Mouse (Mus musculus) hindbrain, embryonic 10.5 days (tissue): Measurements from ENCODE around the gene Dock7. TPM values are rescaled to one million over a fixed set of nuclear protein-coding genes. Genes with fewer than 3 reads are reported as not detected.
A peak's percentile ranks its signal among the peaks of the same experiment; 100 is the strongest.

Experiments used
- DNase-seq: peaks from one replicate; pipeline ENCODE4 v3.0.0-alpha.2; 2017; ENCODE audit warnings: low spot score
- H3K27ac ChIP-seq: fragments of 300-500 bp; sonication (generic); 2 replicates; pipeline ENCODE4 v1.5.1; 2016; ENCODE audit warnings: mild to moderate bottlenecking, moderate library complexity
- H3K27me3 ChIP-seq: fragments of 300-500 bp; sonication (generic); 2 replicates; pipeline ENCODE4 v1.6.1; 2016; ENCODE audit warnings: mild to moderate bottlenecking; ENCODE audit not compliant: poor library complexity, insufficient read depth, severe bottlenecking
- H3K36me3 ChIP-seq: fragments of 300-500 bp; sonication (generic); 2 replicates; pipeline ENCODE4 v1.6.1; 2016; ENCODE audit warnings: mild to moderate bottlenecking, moderate library complexity
- H3K4me1 ChIP-seq: fragments of 300-500 bp; sonication (generic); replicated peaks from 2 replicates; pipeline ENCODE4 v1.6.1; 2016; ENCODE audit warnings: mild to moderate bottlenecking
- H3K4me3 ChIP-seq: fragments of 300-500 bp; sonication (generic); 2 replicates; pipeline ENCODE4 v1.5.1; 2016; ENCODE audit warnings: mild to moderate bottlenecking, moderate library complexity
- H3K9me3 ChIP-seq: fragments of 300-500 bp; sonication (generic); 2 replicates; pipeline ENCODE4 v1.6.1; 2016; ENCODE audit warnings: mild to moderate bottlenecking, moderate library complexity
- WGBS: fragments of 180-500 bp; shearing (Covaris S2); methylation state at CpG from one replicate; pipeline ENCODE4 v1.1.7; 2016; 5-methylcytosine and 5-hydroxymethylcytosine counted together
- polyA plus RNA-seq: library from polyadenylated mRNA; unstranded; fragments of >200 nt; fragmentation: Nextera tagmentation; extraction: Ambion mirVana; gene quantifications from 2 replicates; pipeline ENCODE4 v1.2.1, GENCODE M21; 2016

Dock7 gene
- polyA plus RNA-seq, 1 experiment from 2014 or later = 74.6 TPM

GRCm38 (mm10) chr4:99141578-99141977 lies 20.9 kb upstream of the Dock7 start:
- 84% methylated on average over 3 of the region's 3 CpGs for WGBS
- no peak overlapping the region for H3K4me3 ChIP-seq
- H3K36me3 ChIP-seq = no peaks in the 10 kb centered on the region
- H3K27me3 ChIP-seq = no peaks in the 10 kb centered on the region
- no peak for DNase-seq
- no peak overlapping the region for H3K27ac ChIP-seq
- H3K4me1 ChIP-seq = no peaks in the 10 kb centered on the region
- no peaks in the 10 kb centered on the region for H3K9me3 ChIP-seq

GRCm38 (mm10) chr4:99141171-99141570 lies 20.5 kb upstream of the Dock7 start:
- Histone ChIP-seq H3K9me3 (no peaks in the 10 kb centered on the region), H3K27ac (no peak overlapping the region), H3K36me3 (no peaks in the 10 kb centered on the region), H3K4me1 (no peaks in the 10 kb centered on the region), H3K27me3 (no peaks in the 10 kb centered on the region), H3K4me3 (no peak overlapping the region)
- WGBS = 91% methylated on average over 1 of the region's 1 CpGs
- no peak for DNase-seq

GRCm38 (mm10) chr4:99137986-99138641 lies 17.4 kb upstream of the Dock7 start:
- 91% methylated on average over 8 of the region's 8 CpGs for WGBS
- Histone ChIP-seq H3K27ac (no peak overlapping the region), H3K27me3 (no peaks in the 10 kb centered on the region), H3K36me3 (no peaks in the 10 kb centered on the region), H3K9me3 (no peaks in the 10 kb centered on the region), H3K4me1 (peaks cover 5% of the 10 kb centered on the region), H3K4me3 (no peak overlapping the region)
- DNase-seq = no peak

GRCm38 (mm10) chr4:99134522-99134921 lies 13.8 kb upstream of the Dock7 start:
- H3K27me3 ChIP-seq = 0 out of 2 replicates have a peak, but pooled peaks cover 3% of the 10 kb centered on the region
- no peaks in the 10 kb centered on the region for H3K36me3 ChIP-seq
- 71% methylated on average over 3 of the region's 3 CpGs for WGBS
- DNase-seq = no peak
- peaks cover 5% of the 10 kb centered on the region for H3K4me1 ChIP-seq
- no peak overlapping the region for H3K4me3 ChIP-seq
- peak overlapping the region; percentile 29; the same call in 1 of the 2 replicates for H3K27ac ChIP-seq
- H3K9me3 ChIP-seq = no peaks in the 10 kb centered on the region

- whole genome bisulfite sequencing = 93% methylated on average over 8 of the region's 8 CpGs
- H3K4me3 ChIP-seq = no peak overlapping the region
- no peaks in the 10 kb centered on the region for H3K9me3 ChIP-seq
- H3K36me3 ChIP-seq = no peaks in the 10 kb centered on the region
- peaks cover 5% of the 10 kb centered on the region for H3K4me1 ChIP-seq
- no peak overlapping the region for H3K27ac ChIP-seq
- 0 out of 2 replicates have a peak, but pooled peaks cover 3% of the 10 kb centered on the region for H3K27me3 ChIP-seq
- no peak for DNase-seq
Observed at GRCm38 (mm10) chr4:99133326-99133725, 12.6 kb upstream of the Dock7 start.

GRCm38 (mm10) chr4:99132686-99133085 lies 12.0 kb upstream of the Dock7 start:
- no peak for DNase-seq

GRCm38 (mm10) chr4:99131227-99131653 lies 10.5 kb upstream of the Dock7 start:
- H3K27me3 ChIP-seq = 0 out of 2 replicates have a peak, but pooled peaks cover 3% of the 10 kb centered on the region
- no peak overlapping the region for H3K4me3 ChIP-seq
- DNase-seq = no peak
- H3K9me3 ChIP-seq = no peaks in the 10 kb centered on the region
- WGBS = 85% methylated on average over 9 of the region's 9 CpGs
- peaks cover 5% of the 10 kb centered on the region for H3K4me1 ChIP-seq
- no peaks in the 10 kb centered on the region for H3K36me3 ChIP-seq
- H3K27ac ChIP-seq = no peak overlapping the region

More at GRCm38 (mm10) chr4:99132686-99133085, 12.0 kb upstream of the Dock7 start:
- Histone ChIP-seq H3K4me3 (no peak overlapping the region), H3K27me3 (0 out of 2 replicates have a peak, but pooled peaks cover 3% of the 10 kb centered on the region), H3K9me3 (no peaks in the 10 kb centered on the region), H3K36me3 (no peaks in the 10 kb centered on the region), H3K27ac (no peak overlapping the region), H3K4me1 (peaks cover 5% of the 10 kb centered on the region)
- 76% methylated on average over 6 of the region's 6 CpGs for WGBS

GRCm38 (mm10) chr4:99123546-99123945 lies 2.8 kb upstream of the Dock7 start:
- H3K4me1 ChIP-seq = peaks cover 29% of the 10 kb centered on the region
- 61% methylated on average over 3 of the region's 3 CpGs for WGBS
- DNase-seq = no peak
- no peaks in the 10 kb centered on the region for H3K9me3 ChIP-seq
- peaks cover 14% of the 10 kb centered on the region for H3K27me3 ChIP-seq
- H3K36me3 ChIP-seq = no peaks in the 10 kb centered on the region
- no peak overlapping the region for H3K4me3 ChIP-seq
- no peak overlapping the region for H3K27ac ChIP-seq

GRCm38 (mm10) chr4:99122786-99123185 lies 2.1 kb upstream of the Dock7 start:
- 88% methylated on average over 1 of the region's 1 CpGs for WGBS
- DNase-seq = no peak
- Histone ChIP-seq H3K27me3 (peaks cover 14% of the 10 kb centered on the region), H3K4me1 (peaks cover 35% of the 10 kb centered on the region), H3K27ac (no peak overlapping the region), H3K9me3 (no peaks in the 10 kb centered on the region), H3K36me3 (no peaks in the 10 kb centered on the region), H3K4me3 (no peak overlapping the region)

- Histone ChIP-seq H3K27ac (no peak overlapping the region), H3K36me3 (no peaks in the 10 kb centered on the region), H3K9me3 (no peaks in the 10 kb centered on the region), H3K4me3 (no peak overlapping the region), H3K27me3 (peaks cover 14% of the 10 kb centered on the region), H3K4me1 (peaks cover 35% of the 10 kb centered on the region)
- WGBS = 81% methylated on average over 3 of the region's 3 CpGs
- no peak for DNase-seq
Observed at GRCm38 (mm10) chr4:99122047-99122446, 1.3 kb upstream of the Dock7 start.

- peak overlapping the region; percentile 97 for H3K4me3 ChIP-seq
- no peaks in the 10 kb centered on the region for H3K9me3 ChIP-seq
- WGBS = 4% methylated on average over 17 of the region's 17 CpGs
- peak overlapping the region; percentile 99 for H3K27ac ChIP-seq
- H3K27me3 ChIP-seq = peaks cover 14% of the 10 kb centered on the region
- H3K36me3 ChIP-seq = no peaks in the 10 kb centered on the region
- no peak for DNase-seq
- H3K4me1 ChIP-seq = peaks cover 42% of the 10 kb centered on the region
Observed at GRCm38 (mm10) chr4:99121123-99121755, 524 bp upstream of the Dock7 start.

- peaks cover 46% of the 10 kb centered on the region for H3K4me1 ChIP-seq
- H3K9me3 ChIP-seq = no peaks in the 10 kb centered on the region
- H3K27me3 ChIP-seq = peaks cover 14% of the 10 kb centered on the region
- peak overlapping the region; percentile 97 for H3K4me3 ChIP-seq
- 63% methylated on average over 5 of the region's 5 CpGs for WGBS
- no peaks in the 10 kb centered on the region for H3K36me3 ChIP-seq
- no peak for DNase-seq
- H3K27ac ChIP-seq = no peak overlapping the region
Observed at GRCm38 (mm10) chr4:99119051-99119450, 1.7 kb downstream of the Dock7 start.

- DNase-seq = no peak
- H3K36me3 ChIP-seq = no peaks in the 10 kb centered on the region
- H3K27ac ChIP-seq = no peak overlapping the region
- WGBS = 87% methylated on average over 9 of the region's 9 CpGs
- H3K4me3 ChIP-seq = no peak overlapping the region
- no peaks in the 10 kb centered on the region for H3K9me3 ChIP-seq
- peaks cover 34% of the 10 kb centered on the region for H3K4me1 ChIP-seq
- H3K27me3 ChIP-seq = no peaks in the 10 kb centered on the region
Observed at GRCm38 (mm10) chr4:99115797-99116196, 4.9 kb downstream of the Dock7 start.
